Mouse (Mus musculus): Measurements from ENCODE around the gene Dop1a.

DNA sequence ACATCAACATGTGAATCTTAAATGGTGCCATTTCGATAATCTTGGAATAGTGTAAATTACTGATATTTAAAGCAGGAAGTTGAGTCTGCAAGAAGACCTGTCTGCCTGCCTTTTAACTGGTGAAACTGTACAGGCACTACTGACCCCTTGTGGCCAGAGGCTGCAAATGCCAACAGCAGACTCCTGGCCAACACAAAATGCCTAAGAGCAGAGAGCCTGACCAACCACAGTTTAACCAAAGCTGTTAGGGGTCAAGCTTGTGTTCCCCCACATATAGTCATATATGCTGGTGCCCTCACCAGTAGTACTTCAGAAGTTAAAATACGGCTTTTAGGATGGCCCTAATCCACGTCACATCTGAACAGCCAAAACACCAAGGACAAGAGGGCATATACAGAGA, 116.8 kb downstream of the Dop1a start:
- TF ChIP-seq CTCF (IDR thresholded peaks at IDR 0.05; ENCODE audit: low read depth, low read length) (peak; percentile 58; the same call in 1 of the 2 replicates), POLR2A (IDR thresholded peaks at IDR 0.05; ENCODE audit: borderline replicate concordance, low read depth, low read length) (no peak)
